Mouse (Mus musculus) neural tube, embryonic 14.5 days (tissue): ENCODE data around the gene Med12. TPM values are rescaled to one million over a fixed set of nuclear protein-coding genes. Genes with fewer than 3 reads are reported as not detected.

Source experiments
- ATAC-seq: fragments of 200-750 bp; cut with Nextera tagmentation; 2 replicates; pipeline ENCODE4 v1.8.0; 2017; ENCODE audit warnings: low read depth, mild to moderate bottlenecking, moderate TSS enrichment, moderate library complexity
- H3K27ac ChIP-seq: fragments of 300-500 bp; sonication (generic); 2 replicates; pipeline ENCODE4 v1.5.1; 2014; ENCODE audit warnings: low read depth, mild to moderate bottlenecking, control low read depth, low read length, moderate library complexity, mixed read lengths
- H3K27me3 ChIP-seq: fragments of 300-500 bp; sonication (generic); 2 replicates; pipeline ENCODE4 v1.6.1; 2014; ENCODE audit warnings: low read length; ENCODE audit not compliant: control insufficient read depth, insufficient read depth
- H3K36me3 ChIP-seq: fragments of 300-500 bp; sonication (generic); 2 replicates; pipeline ENCODE4 v1.6.1; 2014; ENCODE audit warnings: low read length, mixed read lengths; ENCODE audit not compliant: control insufficient read depth, insufficient read depth
- H3K4me1 ChIP-seq: fragments of 300-500 bp; sonication (generic); 2 replicates; pipeline ENCODE4 v1.6.1; 2014; ENCODE audit warnings: low read length; ENCODE audit not compliant: control insufficient read depth, insufficient read depth
- H3K4me2 ChIP-seq: fragments of 300-500 bp; sonication (generic); 2 replicates; pipeline ENCODE4 v1.6.1; 2014; ENCODE audit warnings: mild to moderate bottlenecking, low read depth, low read length, control low read depth
- H3K4me3 ChIP-seq: fragments of 300-500 bp; sonication (generic); 2 replicates; pipeline ENCODE4 v1.5.1; 2014; ENCODE audit warnings: low read depth, low read length, control low read depth, mixed read lengths
- H3K9ac ChIP-seq: fragments of 300-500 bp; sonication (generic); replicated peaks from 2 replicates; pipeline ENCODE4 v1.6.1; 2014; ENCODE audit warnings: low read depth, mild to moderate bottlenecking, control low read depth, low read length, mixed read lengths
- H3K9me3 ChIP-seq: fragments of 300-500 bp; sonication (generic); 2 replicates; pipeline ENCODE4 v1.6.1; 2016; ENCODE audit warnings: low read length; ENCODE audit not compliant: control insufficient read depth
- WGBS: fragments of 180-500 bp; shearing (Covaris S2); extraction: QIAGEN DNeasy Blood & Tissue Kit; methylation state at CpG from one replicate; pipeline ENCODE4 v1.1.7; 2014; 5-methylcytosine and 5-hydroxymethylcytosine counted together
- polyA plus RNA-seq: library from polyadenylated mRNA; unstranded; fragments of >200 nt; fragmentation: Nextera tagmentation; extraction: Ambion mirVana; gene quantifications from 2 replicates; pipeline ENCODE4 v1.2.1, GENCODE M21; 2014

Med12 gene
- polyA plus RNA-seq, 1 experiment from 2014 or later = 32.0 TPM

GRCm38 (mm10) chrX:101268025-101268754 lies 5.6 kb upstream of the Med12 start, which contains the start of gene Il2rg:
TSS of gene Il2rg (minus strand) at chrX:101268255.
- ATAC-seq = no peak
- 77% methylated on average over 5 of the region's 5 CpGs for WGBS
- no peaks in the 10 kb centered on the region for H3K27me3 ChIP-seq
- no peaks in the 10 kb centered on the region for H3K9me3 ChIP-seq
- H3K27ac ChIP-seq = no peak within 1 kb of the TSS
- H3K4me1 ChIP-seq = no peaks in the 10 kb centered on the region
- no peak within 1 kb of the TSS for H3K9ac ChIP-seq
- H3K4me3 ChIP-seq = no peak within 1 kb of the TSS
- H3K4me2 ChIP-seq = no peak within 1 kb of the TSS
- H3K36me3 ChIP-seq = no peaks in the 10 kb centered on the region

DNA sequence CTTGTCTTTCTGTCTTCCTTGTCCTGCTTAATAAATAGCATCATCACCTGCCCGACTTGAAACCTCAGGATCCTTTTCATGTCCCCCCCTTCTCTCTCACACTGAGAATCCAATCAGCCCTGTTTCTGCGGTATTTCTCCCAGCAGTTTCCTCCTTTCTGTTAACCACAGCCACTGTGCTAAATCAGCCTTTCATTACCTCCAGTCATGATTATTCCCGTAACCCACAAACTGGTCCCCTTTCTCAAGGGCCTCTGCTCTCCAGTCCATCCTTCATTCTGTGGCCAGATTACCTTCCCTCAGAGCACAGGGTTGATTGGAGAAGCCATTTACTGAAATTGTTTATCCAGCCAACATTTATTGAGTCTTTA lies 5.1 kb upstream of the Med12 start, which contains the start of gene Gm20489:
Gene Gm20489, minus strand, starts transcription at position 269 of the 370 bp plus-strand sequence.
- Histone ChIP-seq H3K9ac (no peak within 1 kb of the TSS), H3K9me3 (no peaks in the 10 kb centered on the region), H3K27me3 (no peaks in the 10 kb centered on the region), H3K4me1 (no peaks in the 10 kb centered on the region), H3K4me3 (no peak within 1 kb of the TSS), H3K36me3 (no peaks in the 10 kb centered on the region), H3K4me2 (no peak within 1 kb of the TSS), H3K27ac (no peak within 1 kb of the TSS)
- ATAC-seq = no peak
- 54% methylated on average over 3 of the region's 3 CpGs for WGBS

- Histone ChIP-seq H3K36me3 (no peaks in the 10 kb centered on the region; the same call in 1 of the 2 replicates), H3K9ac (no peak overlapping the region), H3K27ac (no peak overlapping the region), H3K4me3 (peak overlapping the region; percentile 41), H3K4me1 (no peaks in the 10 kb centered on the region), H3K27me3 (no peaks in the 10 kb centered on the region), H3K9me3 (no peaks in the 10 kb centered on the region), H3K4me2 (peak overlapping the region; percentile 34; the same call in 1 of the 2 replicates)
- WGBS = 13% methylated on average over 6 of the region's 6 CpGs
- ATAC-seq = peak; percentile 15; the same call in 1 of the 2 replicates
Observed at GRCm38 (mm10) chrX:101273410-101273809, 420 bp upstream of the Med12 start.

GRCm38 (mm10) chrX:101282813-101283212 lies 9.0 kb downstream of the Med12 start:
- WGBS = 85% methylated on average over 6 of the region's 6 CpGs
- no peak for ATAC-seq
- Histone ChIP-seq H3K4me3 (no peak overlapping the region), H3K27me3 (no peaks in the 10 kb centered on the region), H3K4me2 (no peak overlapping the region), H3K4me1 (no peaks in the 10 kb centered on the region), H3K9ac (no peak overlapping the region), H3K27ac (no peak overlapping the region), H3K36me3 (peaks cover 10% of the 10 kb centered on the region), H3K9me3 (no peaks in the 10 kb centered on the region)

- peak; percentile 41; the same call in 1 of the 2 replicates for ATAC-seq
- H3K36me3 ChIP-seq = peaks cover 21% of the 10 kb centered on the region
Observed at GRCm38 (mm10) chrX:101285534-101285933, 11.7 kb downstream of the Med12 start.

DNA sequence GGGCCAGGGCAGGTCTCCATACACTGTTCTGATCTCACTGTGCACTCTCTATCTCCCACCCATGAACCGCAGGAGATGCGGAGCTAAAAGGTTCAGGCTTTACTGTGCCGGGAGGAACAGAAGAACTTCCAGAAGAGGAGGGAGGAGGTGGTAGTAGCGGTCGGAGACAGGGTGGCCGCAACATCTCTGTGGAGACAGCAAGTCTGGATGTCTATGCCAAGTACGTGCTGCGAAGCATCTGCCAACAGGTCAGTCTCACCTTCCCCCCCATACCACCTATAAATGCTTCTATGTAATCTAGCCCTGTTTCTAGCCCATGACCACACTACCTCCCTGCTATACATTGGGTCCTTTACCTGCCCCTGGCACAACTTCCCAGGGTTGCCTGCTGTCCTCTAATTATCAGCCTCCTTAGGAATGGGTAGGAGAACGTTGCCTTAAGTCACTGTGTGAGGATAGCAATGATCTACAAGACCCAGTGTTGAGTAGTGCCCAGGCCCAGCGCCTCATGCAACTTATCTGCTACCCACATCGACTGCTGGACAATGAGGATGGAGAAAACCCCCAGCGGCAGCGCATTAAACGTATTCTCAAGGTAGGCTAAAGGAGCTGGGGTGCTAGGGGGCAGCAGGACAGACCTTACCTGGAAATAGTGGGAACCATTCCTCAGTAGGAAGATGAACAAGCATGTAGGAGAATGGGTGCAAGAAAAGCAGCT lies 12.3 kb downstream of the Med12 start:
- Histone ChIP-seq H3K27me3 (no peaks in the 10 kb centered on the region), H3K36me3 (peaks cover 22% of the 10 kb centered on the region), H3K27ac (no peak overlapping the region), H3K4me2 (no peak overlapping the region), H3K4me3 (no peak overlapping the region), H3K9me3 (no peaks in the 10 kb centered on the region), H3K4me1 (no peaks in the 10 kb centered on the region), H3K9ac (no peak overlapping the region)
- peak; percentile 4; the same call in 1 of the 2 replicates for ATAC-seq
- 94% methylated on average over 14 of the region's 14 CpGs for WGBS

More at GRCm38 (mm10) chrX:101285534-101285933, 11.7 kb downstream of the Med12 start:
- Histone ChIP-seq H3K9ac (no peak overlapping the region), H3K4me1 (no peaks in the 10 kb centered on the region), H3K4me2 (no peak overlapping the region), H3K27me3 (no peaks in the 10 kb centered on the region), H3K9me3 (no peaks in the 10 kb centered on the region), H3K4me3 (no peak overlapping the region), H3K27ac (no peak overlapping the region)
- 31% methylated on average over 6 of the region's 6 CpGs for WGBS

GRCm38 (mm10) chrX:101287543-101287942 lies 13.7 kb downstream of the Med12 start:
- Histone ChIP-seq H3K4me2 (no peak overlapping the region), H3K9ac (no peak overlapping the region), H3K4me3 (no peak overlapping the region), H3K27me3 (no peaks in the 10 kb centered on the region), H3K4me1 (no peaks in the 10 kb centered on the region), H3K27ac (no peak overlapping the region), H3K9me3 (no peaks in the 10 kb centered on the region), H3K36me3 (peaks cover 18% of the 10 kb centered on the region)
- ATAC-seq = no peak
- WGBS = 93% methylated on average over 3 of the region's 3 CpGs

GRCm38 (mm10) chrX:101288432-101288831 lies 14.6 kb downstream of the Med12 start:
- 88% methylated on average over 5 of the region's 6 CpGs for WGBS
- H3K36me3 ChIP-seq = peaks cover 14% of the 10 kb centered on the region; the same call in 1 of the 2 replicates

GRCm38 (mm10) chrX:101289037-101289436 lies 15.2 kb downstream of the Med12 start:
- Histone ChIP-seq H3K27me3 (no peaks in the 10 kb centered on the region), H3K36me3 (peaks cover 14% of the 10 kb centered on the region; the same call in 1 of the 2 replicates), H3K4me2 (no peak overlapping the region), H3K9ac (no peak overlapping the region), H3K27ac (no peak overlapping the region), H3K9me3 (no peaks in the 10 kb centered on the region), H3K4me3 (no peak overlapping the region), H3K4me1 (no peaks in the 10 kb centered on the region)
- WGBS = 95% methylated on average over 7 of the region's 7 CpGs
- ATAC-seq = no peak

More at GRCm38 (mm10) chrX:101288432-101288831, 14.6 kb downstream of the Med12 start:
- Histone ChIP-seq H3K27ac (no peak overlapping the region), H3K4me2 (no peak overlapping the region), H3K27me3 (no peaks in the 10 kb centered on the region), H3K9ac (no peak overlapping the region), H3K4me1 (no peaks in the 10 kb centered on the region), H3K9me3 (no peaks in the 10 kb centered on the region), H3K4me3 (no peak overlapping the region)
- no peak for ATAC-seq
